Mouse (Mus musculus) forebrain, embryonic 12.5 days (tissue): ENCODE measurements around the gene Atp6v1g2. TPM values are rescaled to one million over a fixed set of nuclear protein-coding genes. Genes with fewer than 3 reads are reported as not detected.

Source experiments
- ATAC-seq: fragments of 200-750 bp; cut with Nextera tagmentation; 2 replicates; pipeline ENCODE4 v1.8.0; 2017; ENCODE audit warnings: moderate TSS enrichment; ENCODE audit not compliant: low FRiP score
- H3K27ac ChIP-seq: fragments of 300-500 bp; sonication (generic); 2 replicates; pipeline ENCODE4 v1.5.1; 2016; ENCODE audit warnings: mild to moderate bottlenecking
- H3K27me3 ChIP-seq: fragments of 300-500 bp; sonication (generic); 2 replicates; pipeline ENCODE4 v1.6.1; 2016; ENCODE audit warnings: mild to moderate bottlenecking
- H3K36me3 ChIP-seq: fragments of 300-500 bp; sonication (generic); replicated peaks from 2 replicates; pipeline ENCODE4 v1.6.1; 2016; ENCODE audit warnings: mild to moderate bottlenecking
- H3K4me1 ChIP-seq: fragments of 300-500 bp; sonication (generic); 2 replicates; pipeline ENCODE4 v1.6.1; 2016
- H3K4me2 ChIP-seq: fragments of 300-500 bp; sonication (generic); 2 replicates; pipeline ENCODE4 v1.6.1; 2016; ENCODE audit warnings: mild to moderate bottlenecking, moderate library complexity
- H3K4me3 ChIP-seq: fragments of 300-500 bp; sonication (generic); replicated peaks from 2 replicates; pipeline ENCODE4 v1.5.1; 2016; ENCODE audit warnings: mild to moderate bottlenecking
- H3K9ac ChIP-seq: fragments of 300-500 bp; sonication (generic); 2 replicates; pipeline ENCODE4 v1.6.1; 2016; ENCODE audit warnings: mild to moderate bottlenecking
- H3K9me3 ChIP-seq: fragments of 300-500 bp; sonication (generic); 2 replicates; pipeline ENCODE4 v1.6.1; 2016
- WGBS: fragments of 180-500 bp; shearing (Covaris S2); methylation state at CpG from one replicate; pipeline ENCODE4 v1.1.7; 2016; 5-methylcytosine and 5-hydroxymethylcytosine counted together
- polyA plus RNA-seq: library from polyadenylated mRNA; unstranded; fragments of >200 nt; fragmentation: Nextera tagmentation; extraction: Ambion mirVana; gene quantifications from 2 replicates; pipeline ENCODE4 v1.2.1, GENCODE M21; 2016

Atp6v1g2 gene
- 16.2 and 17.3 TPM in 2 replicates for polyA plus RNA-seq

DNA sequence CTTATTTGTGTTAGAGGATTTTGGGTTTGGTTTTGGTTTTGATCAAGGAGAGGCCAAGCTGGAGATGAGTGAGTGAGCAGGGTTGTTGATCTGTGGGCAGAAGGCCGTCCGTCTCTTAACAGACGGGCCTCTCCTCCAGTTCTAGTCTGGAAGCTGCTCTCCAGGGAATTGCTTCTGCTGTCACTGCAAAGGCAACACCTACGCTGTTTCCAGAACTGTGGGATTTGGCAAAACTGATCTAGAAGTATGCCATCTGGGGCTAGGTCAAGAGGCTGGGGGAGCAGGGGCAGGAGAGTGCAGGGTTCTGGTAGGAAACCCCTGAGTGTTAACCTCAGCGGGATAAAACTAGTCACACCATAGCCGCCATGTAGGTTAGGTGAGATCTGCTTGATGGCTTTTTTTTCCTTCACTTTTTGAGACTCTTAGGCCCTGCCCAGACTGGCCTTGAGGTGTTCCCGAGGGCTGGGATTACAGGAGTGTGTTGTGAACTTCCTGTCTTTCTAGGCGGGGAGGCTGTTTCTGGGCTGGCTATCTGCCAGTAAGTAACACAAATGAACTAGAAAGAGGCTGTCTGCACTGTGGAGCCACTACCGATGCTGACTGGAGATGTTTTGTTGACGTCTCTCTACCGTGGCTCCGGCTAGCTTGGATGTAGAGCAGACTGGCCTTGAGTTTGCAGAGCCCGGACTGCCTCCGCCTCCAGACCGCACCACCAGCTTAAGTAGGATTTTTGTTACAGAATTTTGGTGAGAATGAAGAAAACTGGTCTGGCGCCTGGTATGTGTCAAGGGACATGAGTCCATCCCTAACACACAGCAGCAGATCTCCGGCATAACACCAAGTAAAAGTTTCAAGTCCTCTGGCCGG is at the start of gene Atp6v1g2:
Atp6v1g2 (plus strand) TSS at position 547 of the 867 bp plus-strand sequence.
- H3K9ac ChIP-seq = peak within 1 kb of the TSS; percentile 33; the same call in 1 of the 2 replicates
- no peaks in the 10 kb centered on the region for H3K9me3 ChIP-seq
- peaks cover 39% of the 10 kb centered on the region for H3K36me3 ChIP-seq
- H3K27ac ChIP-seq = peak within 1 kb of the TSS; percentile 96
- peak within 1 kb of the TSS; percentile 55 for H3K4me3 ChIP-seq
- ATAC-seq = no peak
- H3K4me1 ChIP-seq = peaks cover 28% of the 10 kb centered on the region
- 89% methylated on average over 18 of the region's 18 CpGs for WGBS
- peak within 1 kb of the TSS; percentile 88 for H3K4me2 ChIP-seq
- no peaks in the 10 kb centered on the region for H3K27me3 ChIP-seq

- no peaks in the 10 kb centered on the region for H3K9me3 ChIP-seq
- H3K9ac ChIP-seq = peak overlapping the region; percentile 49
- peaks cover 13% of the 10 kb centered on the region for H3K4me1 ChIP-seq
- H3K27me3 ChIP-seq = peaks cover 8% of the 10 kb centered on the region; the same call in 1 of the 2 replicates
- peak overlapping the region; percentile 58; the same call in 1 of the 2 replicates for H3K27ac ChIP-seq
- ATAC-seq = peak; percentile 41; the same call in 1 of the 2 replicates
- no peaks in the 10 kb centered on the region for H3K36me3 ChIP-seq
- peak overlapping the region; percentile 58 for H3K4me2 ChIP-seq
- 2% methylated on average over 18 of the region's 18 CpGs for WGBS
- H3K4me3 ChIP-seq = peak overlapping the region; percentile 40
Measured at GRCm38 (mm10) chr17:35185639-35186611, 47.5 kb upstream of the Atp6v1g2 start.

GRCm38 (mm10) chr17:35186681-35187080 is 46.8 kb upstream of the Atp6v1g2 start:
- H3K9ac ChIP-seq = no peak overlapping the region
- H3K36me3 ChIP-seq = no peaks in the 10 kb centered on the region
- H3K27me3 ChIP-seq = peaks cover 8% of the 10 kb centered on the region; the same call in 1 of the 2 replicates
- no peaks in the 10 kb centered on the region for H3K9me3 ChIP-seq
- peak overlapping the region; percentile 58; the same call in 1 of the 2 replicates for H3K27ac ChIP-seq
- no peak for ATAC-seq
- peak overlapping the region; percentile 40 for H3K4me3 ChIP-seq
- H3K4me2 ChIP-seq = peak overlapping the region; percentile 58
- H3K4me1 ChIP-seq = peaks cover 13% of the 10 kb centered on the region
- 2% methylated on average over 4 of the region's 4 CpGs for WGBS

GRCm38 (mm10) chr17:35187345-35187744 is 46.1 kb upstream of the Atp6v1g2 start:
- no peak overlapping the region for H3K4me3 ChIP-seq
- H3K4me1 ChIP-seq = peaks cover 13% of the 10 kb centered on the region
- H3K9me3 ChIP-seq = no peaks in the 10 kb centered on the region
- H3K36me3 ChIP-seq = no peaks in the 10 kb centered on the region
- WGBS = 71% methylated on average over 4 of the region's 4 CpGs
- no peak overlapping the region for H3K4me2 ChIP-seq
- ATAC-seq = no peak
- peaks cover 8% of the 10 kb centered on the region; the same call in 1 of the 2 replicates for H3K27me3 ChIP-seq
- H3K27ac ChIP-seq = no peak overlapping the region
- H3K9ac ChIP-seq = no peak overlapping the region

DNA sequence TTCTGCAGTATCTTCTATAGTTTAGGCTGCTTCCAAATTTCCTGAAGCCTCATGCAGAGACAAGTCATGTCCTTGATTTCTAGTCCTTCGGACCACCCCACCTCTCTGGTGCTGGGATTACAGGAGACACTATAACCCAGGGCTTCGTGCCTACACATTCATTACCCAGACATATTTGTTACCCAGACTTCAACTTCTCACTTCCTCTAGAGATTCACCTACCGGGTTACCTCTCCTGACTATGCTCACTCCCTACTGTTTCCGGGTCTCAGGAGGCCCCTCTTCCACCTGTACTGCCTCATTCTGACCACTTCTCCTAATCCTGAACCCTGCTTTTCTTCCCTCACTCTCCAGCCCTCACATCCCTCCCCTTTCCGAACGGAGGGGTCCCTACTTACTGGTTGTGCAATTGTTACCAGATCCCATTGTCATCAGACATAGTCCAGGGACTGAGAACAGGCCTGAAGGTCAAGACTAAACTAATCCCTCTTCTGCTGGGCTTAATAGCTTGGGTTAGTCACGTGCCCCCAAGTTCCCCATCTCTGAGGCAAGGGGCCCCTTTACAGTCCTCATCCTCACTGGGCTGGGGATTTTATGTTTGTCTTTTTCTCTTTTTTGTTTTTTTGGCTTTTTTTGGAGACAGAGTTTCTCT is 45.4 kb upstream of the Atp6v1g2 start, which contains the start of gene Lst1:
Lst1 (minus strand) TSS at position 481 of the 652 bp plus-strand sequence.
- no peak within 1 kb of the TSS for H3K4me2 ChIP-seq
- H3K36me3 ChIP-seq = no peaks in the 10 kb centered on the region
- no peak within 1 kb of the TSS for H3K9ac ChIP-seq
- H3K9me3 ChIP-seq = no peaks in the 10 kb centered on the region
- no peak for ATAC-seq
- H3K27me3 ChIP-seq = peaks cover 8% of the 10 kb centered on the region; the same call in 1 of the 2 replicates
- no peak within 1 kb of the TSS for H3K27ac ChIP-seq
- H3K4me1 ChIP-seq = peaks cover 13% of the 10 kb centered on the region
- H3K4me3 ChIP-seq = no peak within 1 kb of the TSS
- 75% methylated on average over 7 of the region's 7 CpGs for WGBS

DNA sequence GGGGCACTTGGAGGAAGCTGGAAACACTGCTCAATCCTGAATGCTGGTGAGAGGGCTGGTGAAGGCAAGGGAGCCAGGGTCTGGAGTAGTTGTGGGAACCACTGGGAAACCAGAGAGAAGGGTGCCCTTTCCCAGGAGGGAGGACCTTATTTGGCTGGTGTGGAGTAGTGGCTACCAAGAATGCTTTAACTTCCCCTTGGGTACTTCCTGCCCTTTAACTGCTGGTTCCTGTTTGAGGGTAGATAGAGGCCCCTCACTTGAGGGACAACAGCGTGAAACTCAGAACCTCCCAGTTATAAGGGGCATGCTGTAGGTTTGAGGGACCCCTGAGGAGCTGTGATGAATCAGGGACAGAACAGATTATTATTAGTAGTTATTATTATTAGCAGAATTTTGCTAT is 44.3 kb upstream of the Atp6v1g2 start:
- H3K9me3 ChIP-seq = no peaks in the 10 kb centered on the region
- no peak overlapping the region for H3K9ac ChIP-seq
- H3K4me3 ChIP-seq = no peak overlapping the region
- H3K4me2 ChIP-seq = no peak overlapping the region
- no peak overlapping the region for H3K27ac ChIP-seq
- 75% methylated on average over 1 of the region's 1 CpGs for WGBS
- peaks cover 13% of the 10 kb centered on the region for H3K4me1 ChIP-seq
- H3K27me3 ChIP-seq = peaks cover 14% of the 10 kb centered on the region
- no peaks in the 10 kb centered on the region for H3K36me3 ChIP-seq
- ATAC-seq = no peak

DNA sequence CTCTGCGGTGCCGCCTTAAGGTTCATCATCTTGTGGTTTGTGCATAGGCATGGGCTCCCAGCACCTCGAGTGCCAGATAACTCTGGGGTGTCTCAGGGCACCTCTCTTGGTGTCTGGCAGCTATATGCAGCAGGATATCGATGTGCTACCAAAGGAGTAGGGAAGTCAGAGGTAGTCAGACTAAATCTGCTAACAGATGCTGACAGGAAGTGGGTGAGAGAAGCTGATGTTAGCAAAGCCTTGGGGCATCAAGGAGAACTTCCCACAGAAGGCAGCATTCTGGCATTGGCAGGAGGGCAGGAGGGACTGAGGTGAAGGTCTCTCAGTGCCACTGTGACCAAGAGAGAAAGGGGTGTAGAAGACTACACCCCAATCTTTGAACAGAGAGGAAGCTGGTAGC is 43.4 kb upstream of the Atp6v1g2 start:
- Histone ChIP-seq H3K9me3 (no peaks in the 10 kb centered on the region), H3K4me3 (no peak overlapping the region), H3K9ac (no peak overlapping the region), H3K27me3 (peaks cover 19% of the 10 kb centered on the region), H3K4me2 (no peak overlapping the region), H3K36me3 (no peaks in the 10 kb centered on the region), H3K27ac (no peak overlapping the region), H3K4me1 (peaks cover 13% of the 10 kb centered on the region)
- no peak for ATAC-seq
- 74% methylated on average over 4 of the region's 4 CpGs for WGBS

GRCm38 (mm10) chr17:35191723-35192122 is 41.7 kb upstream of the Atp6v1g2 start:
- Histone ChIP-seq H3K27ac (no peak overlapping the region), H3K9me3 (no peaks in the 10 kb centered on the region), H3K4me2 (no peak overlapping the region), H3K4me3 (no peak overlapping the region), H3K4me1 (peaks cover 11% of the 10 kb centered on the region), H3K27me3 (peaks cover 36% of the 10 kb centered on the region), H3K36me3 (no peaks in the 10 kb centered on the region), H3K9ac (no peak overlapping the region)
- WGBS = 63% methylated on average over 2 of the region's 2 CpGs
- no peak for ATAC-seq

- no peak overlapping the region for H3K4me3 ChIP-seq
- H3K27ac ChIP-seq = no peak overlapping the region
- ATAC-seq = no peak
- H3K4me2 ChIP-seq = no peak overlapping the region
- H3K9me3 ChIP-seq = no peaks in the 10 kb centered on the region
- 80% methylated on average over 5 of the region's 5 CpGs for WGBS
- peaks cover 43% of the 10 kb centered on the region for H3K27me3 ChIP-seq
- peaks cover 10% of the 10 kb centered on the region for H3K4me1 ChIP-seq
- H3K36me3 ChIP-seq = no peaks in the 10 kb centered on the region
- H3K9ac ChIP-seq = no peak overlapping the region
Measured at GRCm38 (mm10) chr17:35192924-35193323, 40.5 kb upstream of the Atp6v1g2 start.

DNA sequence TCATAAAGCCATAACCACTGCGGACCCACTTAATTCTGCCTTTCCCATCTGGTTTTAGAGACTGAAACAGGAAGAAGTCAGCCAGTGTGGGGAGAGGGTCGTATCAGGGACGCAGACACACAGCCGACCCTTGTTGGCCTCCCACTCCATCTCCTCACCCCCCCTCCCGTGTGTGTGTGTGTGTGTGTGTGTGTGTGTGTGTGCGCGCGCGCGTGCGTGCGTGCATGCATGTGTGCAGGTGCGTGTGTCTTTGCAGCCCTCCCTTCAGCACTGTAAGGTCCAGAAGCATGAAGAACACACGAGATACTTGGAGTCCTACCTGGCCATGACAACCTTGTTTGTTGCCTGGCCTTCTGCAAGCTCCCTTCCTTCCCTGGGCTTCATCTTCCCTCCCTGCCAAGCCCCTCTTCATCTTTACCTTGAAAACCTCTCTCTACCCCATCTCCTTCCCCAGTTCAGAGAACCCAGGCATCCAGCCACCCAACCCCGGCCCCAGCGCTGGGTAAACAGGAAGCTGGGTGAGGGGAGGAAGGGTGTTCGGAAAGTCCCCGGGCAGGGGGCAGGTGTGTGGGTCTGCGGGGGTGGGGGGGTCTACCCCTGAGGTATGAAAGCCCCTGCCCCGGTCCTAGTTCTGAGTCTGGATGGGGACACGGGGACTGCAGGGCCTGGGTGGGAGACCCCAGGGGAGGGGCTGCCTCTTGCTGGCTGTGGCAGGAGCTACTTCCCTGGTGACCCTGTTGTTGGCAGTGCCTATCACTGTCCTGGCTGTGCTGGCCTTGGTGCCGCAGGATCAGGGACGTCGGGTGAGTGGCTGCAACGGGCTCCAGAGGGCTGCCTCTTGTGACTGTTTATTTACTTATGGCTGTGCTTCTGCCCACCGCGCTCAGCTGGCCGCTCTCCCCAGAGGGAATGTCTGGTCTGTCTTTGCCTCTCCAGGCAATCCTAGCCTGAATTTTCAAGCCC is 39.3 kb upstream of the Atp6v1g2 start, which contains the start of gene Ltb:
Ltb (plus strand) TSS at position 559 of the 963 bp plus-strand sequence.
- no peaks in the 10 kb centered on the region for H3K36me3 ChIP-seq
- 71% methylated on average over 20 of the region's 28 CpGs for WGBS
- peaks cover 52% of the 10 kb centered on the region for H3K27me3 ChIP-seq
- no peak within 1 kb of the TSS for H3K27ac ChIP-seq
- no peaks in the 10 kb centered on the region for H3K9me3 ChIP-seq
- peak within 1 kb of the TSS; percentile 39; the same call in 1 of the 2 replicates for H3K4me3 ChIP-seq
- H3K4me2 ChIP-seq = peak within 1 kb of the TSS; percentile 61; the same call in 1 of the 2 replicates
- H3K9ac ChIP-seq = no peak within 1 kb of the TSS
- ATAC-seq = no peak
- H3K4me1 ChIP-seq = peaks cover 10% of the 10 kb centered on the region
